Mouse (Mus musculus): ENCODE measurements around the gene Ermn. TPM values are rescaled to one million over a fixed set of nuclear protein-coding genes. Genes with fewer than 3 reads are reported as not detected.

Gene Ermn
- total RNA-seq (2014; fragmentation: Nextera tagmentation) = not detected in 2 replicates
- 0.11 TPM in 1 of 2 replicates, not detected in the other for total RNA-seq (2017)
- polyA plus RNA-seq (2012) = not detected in 2 replicates

DNA sequence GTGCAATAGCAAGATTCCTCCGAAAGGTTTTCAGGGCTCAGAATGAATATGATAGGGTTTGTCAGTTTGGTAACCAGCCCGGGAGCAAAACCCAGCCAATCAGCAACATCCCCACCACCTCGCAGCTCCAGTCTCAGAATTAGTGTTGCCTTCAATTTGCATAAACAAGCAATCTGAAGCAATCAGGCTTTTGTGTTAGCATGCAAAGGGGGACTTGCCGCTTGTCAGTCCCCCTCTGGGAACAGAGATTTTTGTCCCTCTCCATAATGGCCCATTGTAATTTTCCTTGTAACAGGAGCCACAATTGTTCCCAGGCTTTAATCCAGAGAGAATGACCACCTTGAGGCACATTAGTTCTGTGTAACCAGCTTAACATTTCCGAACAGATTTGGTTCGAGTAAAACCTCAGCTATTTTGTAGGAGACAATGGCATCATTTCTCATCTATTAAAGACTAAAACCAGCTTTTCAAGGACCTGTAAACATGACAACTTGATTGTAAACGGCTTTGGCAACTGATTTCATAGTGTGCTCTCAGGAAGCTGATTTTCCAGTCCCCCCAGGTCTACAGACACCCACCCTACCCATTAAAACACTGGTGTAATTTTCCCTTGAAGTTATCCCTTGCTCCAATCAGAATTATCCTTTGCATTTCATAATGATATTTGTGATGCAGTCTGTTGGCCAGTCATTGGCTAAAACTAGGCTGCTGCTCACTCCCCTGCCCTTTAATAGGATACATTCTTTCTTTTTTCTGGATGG is at the start of gene Ermn:
Ermn (minus strand) TSS at position 44 of the 761 bp plus-strand sequence.
- no peaks in the 10 kb centered on the region for H3K4me1 ChIP-seq (ENCODE audit: insufficient read depth, low read depth, low read length)
- ATAC-seq (ENCODE audit: extremely low read depth, insufficient number of reproducible peaks, low FRiP score, poor library complexity, severe bottlenecking) = no peak
- TF ChIP-seq TAL1 (conservative IDR thresholded peaks at IDR 0.05; ENCODE audit: low read depth, low read length) = no peak
- no peak for TF ChIP-seq POLR2AphosphoS5 (IDR thresholded peaks at IDR 0.05; ENCODE audit: insufficient replicate concordance, low read depth, low read length)
- TF ChIP-seq GATA1 (IDR thresholded peaks at IDR 0.05; ENCODE audit: borderline replicate concordance, low read length) = no peak
- TF ChIP-seq CTCF (IDR thresholded peaks at IDR 0.05; ENCODE audit: low read depth, low read length) = no peak
- TF ChIP-seq GATA2 (IDR thresholded peaks at IDR 0.05; ENCODE audit: borderline replicate concordance, low read depth, low read length) = no peak
- DNase-seq (ENCODE audit: low spot score) = no peak
- no peaks in the 10 kb centered on the region for H3K27me3 ChIP-seq (ENCODE audit: insufficient read depth, low read length)
- no peaks in the 10 kb centered on the region for H3K36me3 ChIP-seq (replicated peaks)
- H3K9me3 ChIP-seq (replicated peaks) = peaks cover 26% of the 10 kb centered on the region
- H3K4me3 ChIP-seq (ENCODE audit: low read depth, low read length) = no peak within 1 kb of the TSS

DNA sequence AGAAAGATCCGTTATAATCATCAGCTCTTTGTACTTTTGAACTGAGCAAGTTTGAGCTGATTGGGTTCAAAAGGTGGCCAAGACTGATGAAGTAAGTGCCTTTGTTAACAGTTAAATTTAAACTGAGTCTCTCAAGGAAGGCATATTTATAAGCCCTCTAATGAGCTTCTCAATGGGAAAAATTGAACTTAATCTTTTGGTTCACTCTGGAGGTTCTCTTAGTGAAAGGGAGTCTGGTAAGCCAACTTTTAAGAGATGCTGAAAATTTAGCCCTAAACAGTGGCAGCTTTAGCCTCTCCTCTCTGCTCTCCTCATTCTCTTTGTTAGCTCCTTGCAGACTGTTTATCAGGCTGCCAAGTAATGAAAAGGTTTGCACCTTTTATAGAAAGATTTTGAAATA is 42.2 kb upstream of the Ermn start:
- no peaks in the 10 kb centered on the region for H3K36me3 ChIP-seq (replicated peaks)
- no peaks in the 10 kb centered on the region for H3K27me3 ChIP-seq (ENCODE audit: insufficient read depth, low read length)
- no peak overlapping the region for H3K4me3 ChIP-seq (ENCODE audit: low read depth, low read length)
- ATAC-seq (ENCODE audit: extremely low read depth, insufficient number of reproducible peaks, low FRiP score, poor library complexity, severe bottlenecking) (no peak), DNase-seq (ENCODE audit: low spot score) (no peak)
- no peaks in the 10 kb centered on the region for H3K4me1 ChIP-seq (ENCODE audit: insufficient read depth, low read depth, low read length)
- no peak for TF ChIP-seq TAL1 (conservative IDR thresholded peaks at IDR 0.05; ENCODE audit: low read depth, low read length)
- no peak for TF ChIP-seq CTCF (IDR thresholded peaks at IDR 0.05; ENCODE audit: low read depth, low read length)
- TF ChIP-seq GATA1 (IDR thresholded peaks at IDR 0.05; ENCODE audit: borderline replicate concordance, low read length) = no peak
- no peak for TF ChIP-seq POLR2AphosphoS5 (IDR thresholded peaks at IDR 0.05; ENCODE audit: insufficient replicate concordance, low read depth, low read length)
- TF ChIP-seq GATA2 (IDR thresholded peaks at IDR 0.05; ENCODE audit: borderline replicate concordance, low read depth, low read length) = no peak
- H3K9me3 ChIP-seq (replicated peaks) = no peaks in the 10 kb centered on the region; the same call in none of the 2 replicates

- DNase-seq (ENCODE audit: low spot score) (no peak), ATAC-seq (ENCODE audit: extremely low read depth, insufficient number of reproducible peaks, low FRiP score, poor library complexity, severe bottlenecking) (no peak)
- Histone ChIP-seq H3K4me3 (ENCODE audit: low read depth, low read length) (no peak overlapping the region), H3K9me3 (replicated peaks) (peaks cover 11% of the 10 kb centered on the region), H3K36me3 (replicated peaks) (no peaks in the 10 kb centered on the region), H3K27me3 (ENCODE audit: insufficient read depth, low read length) (no peaks in the 10 kb centered on the region), H3K4me1 (ENCODE audit: insufficient read depth, low read depth, low read length) (no peaks in the 10 kb centered on the region)
- no peak for TF ChIP-seq CTCF (IDR thresholded peaks at IDR 0.05; ENCODE audit: low read depth, low read length)
- no peak for TF ChIP-seq TAL1 (conservative IDR thresholded peaks at IDR 0.05; ENCODE audit: low read depth, low read length)
- no peak for TF ChIP-seq GATA2 (IDR thresholded peaks at IDR 0.05; ENCODE audit: borderline replicate concordance, low read depth, low read length)
- TF ChIP-seq GATA1 (IDR thresholded peaks at IDR 0.05; ENCODE audit: borderline replicate concordance, low read length) = no peak
- TF ChIP-seq POLR2AphosphoS5 (IDR thresholded peaks at IDR 0.05; ENCODE audit: insufficient replicate concordance, low read depth, low read length) = no peak
These were observed 33.8 kb upstream of the Ermn start for GRCm38 (mm10) chr2:58086420-58086819.

- Histone ChIP-seq H3K9me3 (replicated peaks) (peaks cover 4% of the 10 kb centered on the region), H3K4me1 (ENCODE audit: insufficient read depth, low read depth, low read length) (no peaks in the 10 kb centered on the region), H3K36me3 (replicated peaks) (no peaks in the 10 kb centered on the region), H3K27me3 (ENCODE audit: insufficient read depth, low read length) (no peaks in the 10 kb centered on the region), H3K4me3 (ENCODE audit: low read depth, low read length) (no peak overlapping the region)
- no peak for DNase-seq (ENCODE audit: low spot score)
- ATAC-seq (ENCODE audit: extremely low read depth, insufficient number of reproducible peaks, low FRiP score, poor library complexity, severe bottlenecking) = no peak
- no peak for TF ChIP-seq GATA2 (IDR thresholded peaks at IDR 0.05; ENCODE audit: borderline replicate concordance, low read depth, low read length)
- TF ChIP-seq TAL1 (conservative IDR thresholded peaks at IDR 0.05; ENCODE audit: low read depth, low read length) = no peak
- no peak for TF ChIP-seq POLR2AphosphoS5 (IDR thresholded peaks at IDR 0.05; ENCODE audit: insufficient replicate concordance, low read depth, low read length)
- no peak for TF ChIP-seq GATA1 (IDR thresholded peaks at IDR 0.05; ENCODE audit: borderline replicate concordance, low read length)
- no peak for TF ChIP-seq CTCF (IDR thresholded peaks at IDR 0.05; ENCODE audit: low read depth, low read length)
These were observed 27.2 kb upstream of the Ermn start for GRCm38 (mm10) chr2:58079849-58080248.

DNA sequence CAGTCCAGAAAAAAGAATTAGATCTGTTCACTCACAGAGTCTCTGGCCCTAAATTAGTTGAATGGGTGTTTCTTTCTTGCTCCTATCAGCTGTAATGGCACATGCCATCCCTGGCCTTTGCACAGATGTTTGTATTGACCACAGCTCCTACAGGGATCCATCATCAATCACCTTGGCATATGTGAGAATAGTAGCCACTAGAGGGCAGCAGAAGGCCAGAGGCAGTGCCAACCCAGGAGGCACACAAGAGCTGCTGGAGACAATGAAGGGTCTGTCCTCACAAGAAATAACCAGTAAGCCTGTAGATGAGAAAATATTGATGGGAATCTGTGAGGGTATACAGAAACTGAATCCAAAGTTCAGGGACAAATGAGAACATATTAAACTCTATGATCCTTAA is 2.7 kb upstream of the Ermn start:
- TF ChIP-seq GATA2 (IDR thresholded peaks at IDR 0.05; ENCODE audit: borderline replicate concordance, low read depth, low read length) = no peak
- no peak for TF ChIP-seq GATA1 (IDR thresholded peaks at IDR 0.05; ENCODE audit: borderline replicate concordance, low read length)
- no peak for TF ChIP-seq TAL1 (conservative IDR thresholded peaks at IDR 0.05; ENCODE audit: low read depth, low read length)
- no peak for TF ChIP-seq POLR2AphosphoS5 (IDR thresholded peaks at IDR 0.05; ENCODE audit: insufficient replicate concordance, low read depth, low read length)
- TF ChIP-seq CTCF (IDR thresholded peaks at IDR 0.05; ENCODE audit: low read depth, low read length) = no peak
- Histone ChIP-seq H3K36me3 (replicated peaks) (no peaks in the 10 kb centered on the region), H3K27me3 (ENCODE audit: insufficient read depth, low read length) (no peaks in the 10 kb centered on the region), H3K4me3 (ENCODE audit: low read depth, low read length) (no peak overlapping the region), H3K4me1 (ENCODE audit: insufficient read depth, low read depth, low read length) (no peaks in the 10 kb centered on the region), H3K9me3 (replicated peaks) (peaks cover 13% of the 10 kb centered on the region)
- ATAC-seq (ENCODE audit: extremely low read depth, insufficient number of reproducible peaks, low FRiP score, poor library complexity, severe bottlenecking) (no peak), DNase-seq (ENCODE audit: low spot score) (no peak)

DNA sequence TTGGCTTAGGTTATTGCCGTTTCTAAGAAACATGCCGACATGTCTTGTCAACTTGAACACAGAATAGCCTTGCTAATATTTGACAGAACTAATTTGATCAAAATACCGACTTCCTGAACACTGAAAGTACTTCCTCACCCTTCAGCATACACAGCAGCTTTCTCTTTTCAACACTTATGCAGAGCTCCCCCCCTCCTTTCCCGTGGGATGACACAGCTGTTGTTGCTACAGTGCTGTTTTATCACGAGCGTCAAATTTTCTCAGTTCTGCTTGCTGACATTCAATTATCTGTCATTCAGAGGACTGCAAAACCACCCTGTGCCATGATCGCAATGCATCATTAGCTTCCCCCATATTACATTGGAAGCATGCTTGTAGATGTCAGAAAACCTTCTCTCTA is 10.8 kb downstream of the Ermn start:
- Histone ChIP-seq H3K4me3 (ENCODE audit: low read depth, low read length) (no peak overlapping the region), H3K27me3 (ENCODE audit: insufficient read depth, low read length) (no peaks in the 10 kb centered on the region), H3K9me3 (replicated peaks) (0 out of 2 replicates have a peak, but pooled peaks cover 5% of the 10 kb centered on the region), H3K4me1 (ENCODE audit: insufficient read depth, low read depth, low read length) (no peaks in the 10 kb centered on the region), H3K36me3 (replicated peaks) (no peaks in the 10 kb centered on the region)
- ATAC-seq (ENCODE audit: extremely low read depth, insufficient number of reproducible peaks, low FRiP score, poor library complexity, severe bottlenecking) (no peak), DNase-seq (ENCODE audit: low spot score) (no peak)
- TF ChIP-seq POLR2AphosphoS5 (IDR thresholded peaks at IDR 0.05; ENCODE audit: insufficient replicate concordance, low read depth, low read length) (no peak), CTCF (IDR thresholded peaks at IDR 0.05; ENCODE audit: low read depth, low read length) (no peak), GATA1 (IDR thresholded peaks at IDR 0.05; ENCODE audit: borderline replicate concordance, low read length) (no peak)
